Comparison of ENCODE assay signal across 9 mouse cellular contexts in genomic region chr9:94668589-94668988, GRCm38 (mm10). TPM values are rescaled to one million over a fixed set of nuclear protein-coding genes. Genes with fewer than 3 reads are reported as not detected.
DNase-seq lines count a peak whose midpoint lies in the region; ATAC-seq lines count a peak whose summit lies in the region.
"Had no signal": no experiment of that assay in that cellular context is flagged by ENCODE, and none has a peak within 500 bp of the region (broad histone marks: within the 10 kb centered on the region; RNA-seq: fewer than 3 reads in every experiment).

No protein-coding gene starts in this region.

- DNase-seq in hindbrain, embryonic 11.5 days (ENCODE audit: low spot score), result peak; percentile 21
- DNase-seq in hindbrain, embryonic 10.5 days (ENCODE audit: low spot score), result no peak
- peak; percentile 74 for DNase-seq in NIH3T3 (ENCODE audit: low read depth)
- DNase-seq in left cerebral cortex, postnatal 14 days (ENCODE audit: low spot score in 2 of 2), result peak; percentile 56 to 77
- peak; percentile 75 to 84 for DNase-seq in right cerebral cortex, adult 2 months (ENCODE audit: low spot score in 2 of 2)
- no peak for DNase-seq in adrenal gland, postnatal 4 days (ENCODE audit: low spot score in 2 of 2)

- H3K9me3 ChIP-seq in hindbrain, embryonic 11.5 days (ENCODE audit: control insufficient read depth, low read length), result no peaks in the 10 kb centered on the region
- H3K9me3 ChIP-seq in hindbrain, embryonic 10.5 days, result no peaks in the 10 kb centered on the region
- H3K9me3 ChIP-seq in embryonic facial prominence, embryonic 15.5 days (replicated peaks), result no peaks in the 10 kb centered on the region
- H3K9me3 ChIP-seq in neural tube, embryonic 15.5 days (replicated peaks), result no peaks in the 10 kb centered on the region
- H3K9me3 ChIP-seq: liver, embryonic 15.5 days had no signal

- WGBS in hindbrain, embryonic 11.5 days, result 50% methylated on average over 7 of the region's 7 CpGs
- WGBS in hindbrain, embryonic 10.5 days, result 50% methylated on average over 7 of the region's 7 CpGs
- 30% methylated on average over 7 of the region's 7 CpGs for WGBS in embryonic facial prominence, embryonic 15.5 days
- WGBS in neural tube, embryonic 15.5 days, result 53% methylated on average over 7 of the region's 7 CpGs

- no peaks in the 10 kb centered on the region for H3K27me3 ChIP-seq in hindbrain, embryonic 11.5 days (ENCODE audit: control insufficient read depth, insufficient read depth, low read length)
- 0 out of 2 replicates have a peak, but pooled peaks cover 5% of the 10 kb centered on the region for H3K27me3 ChIP-seq in hindbrain, embryonic 10.5 days (ENCODE audit: insufficient read depth, poor library complexity, severe bottlenecking)
- H3K27me3 ChIP-seq in embryonic facial prominence, embryonic 15.5 days, result no peaks in the 10 kb centered on the region
- H3K27me3 ChIP-seq in neural tube, embryonic 15.5 days (replicated peaks), result no peaks in the 10 kb centered on the region
- H3K27me3 ChIP-seq: liver, embryonic 15.5 days had no signal

- no peak overlapping the region for H3K9ac ChIP-seq in hindbrain, embryonic 11.5 days (ENCODE audit: low read depth, low read length)
- no peak overlapping the region for H3K9ac ChIP-seq in embryonic facial prominence, embryonic 15.5 days
- H3K9ac ChIP-seq in neural tube, embryonic 15.5 days (replicated peaks), result no peak overlapping the region
- H3K9ac ChIP-seq: liver, embryonic 15.5 days had no signal

- H3K27ac ChIP-seq in hindbrain, embryonic 11.5 days (ENCODE audit: low read depth, low read length), result no peak overlapping the region
- no peak overlapping the region for H3K27ac ChIP-seq in hindbrain, embryonic 10.5 days
- H3K27ac ChIP-seq in embryonic facial prominence, embryonic 15.5 days (replicated peaks), result peak overlapping the region; percentile 51; the same call in 1 of the 2 replicates
- H3K27ac ChIP-seq in neural tube, embryonic 15.5 days (replicated peaks), result no peak overlapping the region
- H3K27ac ChIP-seq: liver, embryonic 15.5 days had no signal

- no peaks in the 10 kb centered on the region for H3K4me1 ChIP-seq in hindbrain, embryonic 11.5 days (replicated peaks; ENCODE audit: control insufficient read depth, insufficient read depth, low read length)
- peaks cover 21% of the 10 kb centered on the region for H3K4me1 ChIP-seq in hindbrain, embryonic 10.5 days (replicated peaks)
- peaks cover 18% of the 10 kb centered on the region for H3K4me1 ChIP-seq in embryonic facial prominence, embryonic 15.5 days
- H3K4me1 ChIP-seq in neural tube, embryonic 15.5 days, result peaks cover 12% of the 10 kb centered on the region

- H3K4me2 ChIP-seq in hindbrain, embryonic 11.5 days (replicated peaks; ENCODE audit: low read depth, low read length), result no peak overlapping the region
- peak overlapping the region; percentile 62; the same call in 1 of the 2 replicates for H3K4me2 ChIP-seq in embryonic facial prominence, embryonic 15.5 days (replicated peaks)
- no peak overlapping the region for H3K4me2 ChIP-seq in neural tube, embryonic 15.5 days

- ATAC-seq in hindbrain, embryonic 11.5 days (ENCODE audit: low FRiP score), result no peak
- ATAC-seq in embryonic facial prominence, embryonic 15.5 days (ENCODE audit: insufficient number of reproducible peaks, low FRiP score, low TSS enrichment, low read depth), result no peak
- ATAC-seq in neural tube, embryonic 15.5 days (ENCODE audit: low FRiP score), result no peak

- H3K36me3 ChIP-seq in hindbrain, embryonic 11.5 days (ENCODE audit: control insufficient read depth, insufficient read depth, low read length), result no peaks in the 10 kb centered on the region
- H3K36me3 ChIP-seq in hindbrain, embryonic 10.5 days, result no peaks in the 10 kb centered on the region
- no peaks in the 10 kb centered on the region for H3K36me3 ChIP-seq in embryonic facial prominence, embryonic 15.5 days
- no peaks in the 10 kb centered on the region for H3K36me3 ChIP-seq in neural tube, embryonic 15.5 days
- H3K36me3 ChIP-seq: liver, embryonic 15.5 days had no signal

- no peak overlapping the region for H3K4me3 ChIP-seq in hindbrain, embryonic 11.5 days (ENCODE audit: low read depth, low read length)
- no peak overlapping the region for H3K4me3 ChIP-seq in hindbrain, embryonic 10.5 days
- no peak overlapping the region for H3K4me3 ChIP-seq in embryonic facial prominence, embryonic 15.5 days (replicated peaks)
- no peak overlapping the region for H3K4me3 ChIP-seq in neural tube, embryonic 15.5 days (replicated peaks)
- H3K4me3 ChIP-seq: liver, embryonic 15.5 days had no signal

- intact Hi-C loops in left cerebral cortex, postnatal 14 days (cut with DNase I), result no loop called here

RNA-seq across cellular contexts. Expression of gene Slc9a9, which starts 1.1 kb away (rescaled TPM):
- polyA plus RNA-seq in hindbrain, embryonic 11.5 days (2014; fragmentation: Nextera tagmentation; extraction: Ambion mirVana), result 3.5 and 3.8 TPM in 2 replicates
- polyA plus RNA-seq in hindbrain, embryonic 10.5 days (2016; fragmentation: Nextera tagmentation; extraction: Ambion mirVana), result 2.9 and 3.2 TPM in 2 replicates
- polyA plus RNA-seq in embryonic facial prominence, embryonic 15.5 days (2015; fragmentation: Nextera tagmentation; extraction: Ambion mirVana), result 6.7 and 7.4 TPM in 2 replicates
- total RNA-seq in left cerebral cortex, postnatal 14 days (2021), result 10 to 100 TPM; 14.8 to 16.1 TPM
- polyA plus RNA-seq in neural tube, embryonic 15.5 days (2015; fragmentation: Nextera tagmentation; extraction: Ambion mirVana), result 9.2 and 10.5 TPM in 2 replicates
- 1 to 10 TPM; 3.4 to 4.4 TPM for total RNA-seq in adrenal gland, postnatal 4 days (2021)

Comparison
In these comparisons a context has a peak if more than half of its experiments do, and no peak if none do; other contexts are left out.
1. DNase-seq: peak in hindbrain, embryonic 11.5 days (single experiment), NIH3T3 (single experiment), left cerebral cortex, postnatal 14 days (2 of 2) and right cerebral cortex, adult 2 months (2 of 2); none in hindbrain, embryonic 10.5 days (single experiment) and adrenal gland, postnatal 4 days (0 of 2).